Mouse (Mus musculus): Measurements from ENCODE around the gene Slain1. TPM values are rescaled to one million over a fixed set of nuclear protein-coding genes. Genes with fewer than 3 reads are reported as not detected.

The Slain1 gene
- polyA plus RNA-seq, 1 experiment from 2014 or later, result 5.6 TPM

- ATAC-seq (ENCODE audit: insufficient number of reproducible peaks, low FRiP score, low TSS enrichment, low read depth), result no peak
These were observed 1.3 kb upstream of the Slain1 start for GRCm38 (mm10) chr14:103648623-103649255.

GRCm38 (mm10) chr14:103649302-103649701 is 726 bp upstream of the Slain1 start:
- peak overlapping the region; percentile 100 for H3K4me2 ChIP-seq (replicated peaks)
- no peaks in the 10 kb centered on the region for H3K9me3 ChIP-seq (replicated peaks)
- no peak overlapping the region for H3K9ac ChIP-seq
- H3K36me3 ChIP-seq, result no peaks in the 10 kb centered on the region
- H3K27me3 ChIP-seq, result peaks cover 21% of the 10 kb centered on the region; the same call in 1 of the 2 replicates
- H3K27ac ChIP-seq (replicated peaks), result no peak overlapping the region
- peaks cover 4% of the 10 kb centered on the region for H3K4me1 ChIP-seq
- no peak for ATAC-seq (ENCODE audit: insufficient number of reproducible peaks, low FRiP score, low TSS enrichment, low read depth)
- H3K4me3 ChIP-seq (replicated peaks), result no peak overlapping the region; the same call in 1 of the 2 replicates
- 54% methylated on average over 4 of the region's 4 CpGs for WGBS

More at GRCm38 (mm10) chr14:103648623-103649255, 1.3 kb upstream of the Slain1 start:
- no peak overlapping the region for H3K27ac ChIP-seq (replicated peaks)
- no peaks in the 10 kb centered on the region for H3K36me3 ChIP-seq
- H3K27me3 ChIP-seq, result peaks cover 21% of the 10 kb centered on the region; the same call in 1 of the 2 replicates
- no peaks in the 10 kb centered on the region for H3K9me3 ChIP-seq (replicated peaks)
- WGBS, result 35% methylated on average over 12 of the region's 12 CpGs
- H3K9ac ChIP-seq, result no peak overlapping the region
- no peak overlapping the region for H3K4me2 ChIP-seq (replicated peaks)
- no peak overlapping the region for H3K4me3 ChIP-seq (replicated peaks)
- H3K4me1 ChIP-seq, result peaks cover 4% of the 10 kb centered on the region

- H3K27me3 ChIP-seq, result peaks cover 21% of the 10 kb centered on the region; the same call in 1 of the 2 replicates
These were observed 529 bp downstream of the Slain1 start for GRCm38 (mm10) chr14:103650413-103651101.

GRCm38 (mm10) chr14:103651106-103651505 is 1.1 kb downstream of the Slain1 start:
- Histone ChIP-seq H3K9me3 (replicated peaks) (no peaks in the 10 kb centered on the region), H3K27ac (replicated peaks) (peak overlapping the region; percentile 67), H3K4me2 (replicated peaks) (peak overlapping the region; percentile 100), H3K27me3 (peaks cover 21% of the 10 kb centered on the region; the same call in 1 of the 2 replicates), H3K4me3 (replicated peaks) (peak overlapping the region; percentile 74), H3K36me3 (no peaks in the 10 kb centered on the region), H3K4me1 (peaks cover 4% of the 10 kb centered on the region), H3K9ac (peak overlapping the region; percentile 48; the same call in 1 of the 2 replicates)
- 5% methylated on average over 11 of the region's 11 CpGs for whole genome bisulfite sequencing
- no peak for ATAC-seq (ENCODE audit: insufficient number of reproducible peaks, low FRiP score, low TSS enrichment, low read depth)

More at GRCm38 (mm10) chr14:103650413-103651101, 529 bp downstream of the Slain1 start:
- peak overlapping the region; percentile 67 for H3K27ac ChIP-seq (replicated peaks)
- peak overlapping the region; percentile 48 for H3K9ac ChIP-seq
- H3K4me3 ChIP-seq (replicated peaks), result peak overlapping the region; percentile 74
- peaks cover 4% of the 10 kb centered on the region for H3K4me1 ChIP-seq
- no peaks in the 10 kb centered on the region for H3K9me3 ChIP-seq (replicated peaks)
- H3K4me2 ChIP-seq (replicated peaks), result peak overlapping the region; percentile 100
- peak; percentile 78 for ATAC-seq (ENCODE audit: insufficient number of reproducible peaks, low FRiP score, low TSS enrichment, low read depth)
- under 1% methylated on average over 47 of the region's 67 CpGs for WGBS
- no peaks in the 10 kb centered on the region for H3K36me3 ChIP-seq

- Histone ChIP-seq H3K27me3 (peaks cover 21% of the 10 kb centered on the region; the same call in 1 of the 2 replicates), H3K9ac (no peak overlapping the region), H3K36me3 (no peaks in the 10 kb centered on the region), H3K9me3 (replicated peaks) (no peaks in the 10 kb centered on the region), H3K27ac (replicated peaks) (no peak overlapping the region), H3K4me3 (replicated peaks) (peak overlapping the region; percentile 74), H3K4me2 (replicated peaks) (peak overlapping the region; percentile 100), H3K4me1 (peaks cover 4% of the 10 kb centered on the region)
- ATAC-seq (ENCODE audit: insufficient number of reproducible peaks, low FRiP score, low TSS enrichment, low read depth), result no peak
- 40% methylated on average over 2 of the region's 2 CpGs for WGBS
These were observed 1.5 kb downstream of the Slain1 start for GRCm38 (mm10) chr14:103651562-103651961.

- Histone ChIP-seq H3K4me1 (peaks cover 4% of the 10 kb centered on the region), H3K27me3 (peaks cover 19% of the 10 kb centered on the region; the same call in 1 of the 2 replicates), H3K9me3 (replicated peaks) (no peaks in the 10 kb centered on the region), H3K4me2 (replicated peaks) (no peak overlapping the region), H3K36me3 (no peaks in the 10 kb centered on the region), H3K27ac (replicated peaks) (no peak overlapping the region), H3K4me3 (replicated peaks) (no peak overlapping the region), H3K9ac (no peak overlapping the region)
- no peak for ATAC-seq (ENCODE audit: insufficient number of reproducible peaks, low FRiP score, low TSS enrichment, low read depth)
- WGBS, result 85% methylated on average over 5 of the region's 5 CpGs
These were observed 2.5 kb downstream of the Slain1 start for GRCm38 (mm10) chr14:103652524-103652923.

- 59% methylated on average over 5 of the region's 5 CpGs for WGBS
- Histone ChIP-seq H3K4me3 (replicated peaks) (no peak overlapping the region), H3K9me3 (replicated peaks) (no peaks in the 10 kb centered on the region), H3K4me2 (replicated peaks) (no peak overlapping the region), H3K27ac (replicated peaks) (no peak overlapping the region), H3K4me1 (peaks cover 4% of the 10 kb centered on the region), H3K36me3 (no peaks in the 10 kb centered on the region), H3K9ac (no peak overlapping the region), H3K27me3 (peaks cover 14% of the 10 kb centered on the region; the same call in 1 of the 2 replicates)
- no peak for ATAC-seq (ENCODE audit: insufficient number of reproducible peaks, low FRiP score, low TSS enrichment, low read depth)
These were observed 3.8 kb downstream of the Slain1 start for GRCm38 (mm10) chr14:103653800-103654199.

GRCm38 (mm10) chr14:103655448-103655847 is 5.4 kb downstream of the Slain1 start:
- 0 out of 2 replicates have a peak, but pooled peaks cover 3% of the 10 kb centered on the region for H3K4me1 ChIP-seq
- no peak overlapping the region for H3K27ac ChIP-seq (replicated peaks)
- WGBS, result 60% methylated on average over 5 of the region's 5 CpGs
- no peaks in the 10 kb centered on the region for H3K9me3 ChIP-seq (replicated peaks)
- ATAC-seq (ENCODE audit: insufficient number of reproducible peaks, low FRiP score, low TSS enrichment, low read depth), result no peak
- H3K9ac ChIP-seq, result no peak overlapping the region
- H3K27me3 ChIP-seq, result 0 out of 2 replicates have a peak, but pooled peaks cover 3% of the 10 kb centered on the region
- H3K36me3 ChIP-seq, result no peaks in the 10 kb centered on the region
- no peak overlapping the region for H3K4me2 ChIP-seq (replicated peaks)
- no peak overlapping the region for H3K4me3 ChIP-seq (replicated peaks)

- Histone ChIP-seq H3K9ac (no peak overlapping the region), H3K27ac (replicated peaks) (no peak overlapping the region), H3K36me3 (no peaks in the 10 kb centered on the region), H3K4me3 (replicated peaks) (no peak overlapping the region), H3K27me3 (no peaks in the 10 kb centered on the region), H3K9me3 (replicated peaks) (no peaks in the 10 kb centered on the region), H3K4me2 (replicated peaks) (no peak overlapping the region), H3K4me1 (no peaks in the 10 kb centered on the region)
- ATAC-seq (ENCODE audit: insufficient number of reproducible peaks, low FRiP score, low TSS enrichment, low read depth), result no peak
- 76% methylated on average over 4 of the region's 4 CpGs for WGBS
These were observed 7.8 kb downstream of the Slain1 start for GRCm38 (mm10) chr14:103657876-103658275.

- no peaks in the 10 kb centered on the region for H3K9me3 ChIP-seq (replicated peaks)
- H3K4me3 ChIP-seq (replicated peaks), result no peak overlapping the region
- ATAC-seq (ENCODE audit: insufficient number of reproducible peaks, low FRiP score, low TSS enrichment, low read depth), result no peak
- no peaks in the 10 kb centered on the region for H3K4me1 ChIP-seq
- no peak overlapping the region for H3K27ac ChIP-seq (replicated peaks)
- WGBS, result 76% methylated on average over 7 of the region's 7 CpGs
- no peak overlapping the region for H3K9ac ChIP-seq
- H3K4me2 ChIP-seq (replicated peaks), result no peak overlapping the region
- H3K36me3 ChIP-seq, result no peaks in the 10 kb centered on the region
- H3K27me3 ChIP-seq, result no peaks in the 10 kb centered on the region
These were observed 13.0 kb downstream of the Slain1 start for GRCm38 (mm10) chr14:103663026-103663425.

- ATAC-seq (ENCODE audit: insufficient number of reproducible peaks, low FRiP score, low TSS enrichment, low read depth), result no peak
- 57% methylated on average over 4 of the region's 4 CpGs for WGBS
These were observed 14.4 kb downstream of the Slain1 start for GRCm38 (mm10) chr14:103664391-103664790.

More at GRCm38 (mm10) chr14:103664391-103664790, 14.4 kb downstream of the Slain1 start:
- Histone ChIP-seq H3K4me3 (replicated peaks) (no peak overlapping the region), H3K4me1 (no peaks in the 10 kb centered on the region), H3K4me2 (replicated peaks) (no peak overlapping the region), H3K27me3 (no peaks in the 10 kb centered on the region), H3K9ac (no peak overlapping the region), H3K36me3 (no peaks in the 10 kb centered on the region), H3K9me3 (replicated peaks) (no peaks in the 10 kb centered on the region), H3K27ac (replicated peaks) (no peak overlapping the region)
